Mouse (Mus musculus): ENCODE measurements around the gene Glrx3. TPM values are rescaled to one million over a fixed set of nuclear protein-coding genes. Genes with fewer than 3 reads are reported as not detected.

Gene Glrx3
- polyA plus RNA-seq, 1 experiment from 2014 or later = 270 TPM

DNA sequence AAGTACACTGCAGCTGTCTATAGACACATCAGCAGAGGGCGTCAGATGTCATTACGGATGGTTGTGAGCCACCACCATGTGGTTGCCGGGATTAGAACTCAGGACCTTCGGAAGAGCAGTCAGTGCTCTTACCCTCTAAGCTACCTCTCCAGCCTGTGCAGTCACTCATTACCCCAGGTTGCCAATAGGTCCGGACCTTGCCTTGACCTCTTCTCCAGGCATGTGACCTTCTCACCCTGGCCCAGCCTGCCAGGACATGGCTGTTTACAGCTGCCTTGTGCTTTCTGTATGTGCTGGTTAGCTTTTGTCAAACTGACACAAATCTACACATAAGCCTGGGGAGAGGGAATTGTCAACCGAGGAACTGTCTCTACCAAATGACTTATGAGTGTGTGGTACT, 43.4 kb downstream of the Glrx3 start:
- no peak overlapping the region for H3K4me3 ChIP-seq (ENCODE audit: low read depth, low read length)
- ATAC-seq (ENCODE audit: insufficient number of reproducible peaks, insufficient read depth, low FRiP score, low read depth) = no peak
- WGBS = 66% methylated on average over 6 of the region's 6 CpGs

GRCm38 (mm10) chr7:137483987-137484386, 46.6 kb downstream of the Glrx3 start:
- ATAC-seq (ENCODE audit: insufficient number of reproducible peaks, insufficient read depth, low FRiP score, low read depth) = no peak
- Histone ChIP-seq H3K27me3 (ENCODE audit: control insufficient read depth, insufficient read depth, low read length) (no peaks in the 10 kb centered on the region), H3K36me3 (ENCODE audit: control insufficient read depth, insufficient read depth, low read length) (no peaks in the 10 kb centered on the region), H3K9me3 (ENCODE audit: control insufficient read depth, low read depth, low read length) (no peaks in the 10 kb centered on the region), H3K27ac (ENCODE audit: low read length) (no peak overlapping the region), H3K9ac (replicated peaks; ENCODE audit: low read depth, low read length) (no peak overlapping the region), H3K4me1 (ENCODE audit: control insufficient read depth, insufficient read depth, low read length) (no peaks in the 10 kb centered on the region), H3K4me3 (ENCODE audit: low read depth, low read length) (no peak overlapping the region), H3K4me2 (replicated peaks; ENCODE audit: low read depth, low read length) (no peak overlapping the region)
- 83% methylated on average over 11 of the region's 11 CpGs for WGBS

More for the DNA sequence above, 43.4 kb downstream of the Glrx3 start:
- H3K27me3 ChIP-seq (ENCODE audit: control insufficient read depth, insufficient read depth, low read length) = 0 out of 2 replicates have a peak, but pooled peaks cover 2% of the 10 kb centered on the region
- H3K4me2 ChIP-seq (replicated peaks; ENCODE audit: low read depth, low read length) = no peak overlapping the region
- H3K9me3 ChIP-seq (ENCODE audit: control insufficient read depth, low read depth, low read length) = no peaks in the 10 kb centered on the region
- no peak overlapping the region for H3K9ac ChIP-seq (replicated peaks; ENCODE audit: low read depth, low read length)
- H3K36me3 ChIP-seq (ENCODE audit: control insufficient read depth, insufficient read depth, low read length) = no peaks in the 10 kb centered on the region
- H3K27ac ChIP-seq (ENCODE audit: low read length) = no peak overlapping the region
- H3K4me1 ChIP-seq (ENCODE audit: control insufficient read depth, insufficient read depth, low read length) = no peaks in the 10 kb centered on the region

DNA sequence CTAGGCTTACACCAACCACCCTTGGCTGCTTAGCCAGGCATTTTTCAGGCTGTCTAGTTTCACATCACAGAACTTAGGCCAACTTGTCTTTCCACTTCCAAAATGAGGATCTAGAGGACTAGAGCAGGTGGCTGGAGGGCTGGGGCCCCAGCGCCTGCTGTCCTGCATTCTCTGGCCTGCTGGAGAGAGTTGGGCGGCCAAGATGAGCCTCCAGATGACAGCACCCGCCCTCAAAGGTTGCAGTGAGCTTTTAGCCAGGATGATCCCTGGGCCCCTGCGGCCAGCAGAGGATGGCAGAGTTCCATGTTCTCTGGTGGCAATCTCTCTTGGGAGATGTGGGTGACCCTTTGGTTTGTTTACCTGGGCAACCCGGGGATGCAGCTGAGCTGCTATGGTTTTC, 51.0 kb downstream of the Glrx3 start:
- Histone ChIP-seq H3K4me3 (ENCODE audit: low read depth, low read length) (no peak overlapping the region), H3K27me3 (ENCODE audit: control insufficient read depth, insufficient read depth, low read length) (no peaks in the 10 kb centered on the region), H3K9me3 (ENCODE audit: control insufficient read depth, low read depth, low read length) (no peaks in the 10 kb centered on the region), H3K36me3 (ENCODE audit: control insufficient read depth, insufficient read depth, low read length) (no peaks in the 10 kb centered on the region), H3K4me2 (replicated peaks; ENCODE audit: low read depth, low read length) (no peak overlapping the region), H3K27ac (ENCODE audit: low read length) (no peak overlapping the region), H3K9ac (replicated peaks; ENCODE audit: low read depth, low read length) (no peak overlapping the region), H3K4me1 (ENCODE audit: control insufficient read depth, insufficient read depth, low read length) (no peaks in the 10 kb centered on the region)
- 62% methylated on average over 5 of the region's 5 CpGs for WGBS
- no peak for ATAC-seq (ENCODE audit: insufficient number of reproducible peaks, insufficient read depth, low FRiP score, low read depth)

GRCm38 (mm10) chr7:137490711-137491110, 53.3 kb downstream of the Glrx3 start:
- Histone ChIP-seq H3K4me2 (replicated peaks; ENCODE audit: low read depth, low read length) (no peak overlapping the region), H3K4me3 (ENCODE audit: low read depth, low read length) (no peak overlapping the region), H3K27ac (ENCODE audit: low read length) (no peak overlapping the region), H3K36me3 (ENCODE audit: control insufficient read depth, insufficient read depth, low read length) (no peaks in the 10 kb centered on the region), H3K9me3 (ENCODE audit: control insufficient read depth, low read depth, low read length) (no peaks in the 10 kb centered on the region), H3K27me3 (ENCODE audit: control insufficient read depth, insufficient read depth, low read length) (no peaks in the 10 kb centered on the region), H3K9ac (replicated peaks; ENCODE audit: low read depth, low read length) (no peak overlapping the region), H3K4me1 (ENCODE audit: control insufficient read depth, insufficient read depth, low read length) (no peaks in the 10 kb centered on the region)
- ATAC-seq (ENCODE audit: insufficient number of reproducible peaks, insufficient read depth, low FRiP score, low read depth) = no peak
- WGBS = 60% methylated on average over 4 of the region's 4 CpGs

- Histone ChIP-seq H3K27me3 (ENCODE audit: control insufficient read depth, insufficient read depth, low read length) (no peaks in the 10 kb centered on the region), H3K36me3 (ENCODE audit: control insufficient read depth, insufficient read depth, low read length) (no peaks in the 10 kb centered on the region), H3K9ac (replicated peaks; ENCODE audit: low read depth, low read length) (no peak overlapping the region), H3K4me3 (ENCODE audit: low read depth, low read length) (no peak overlapping the region), H3K9me3 (ENCODE audit: control insufficient read depth, low read depth, low read length) (no peaks in the 10 kb centered on the region), H3K4me2 (replicated peaks; ENCODE audit: low read depth, low read length) (no peak overlapping the region), H3K27ac (ENCODE audit: low read length) (no peak overlapping the region), H3K4me1 (ENCODE audit: control insufficient read depth, insufficient read depth, low read length) (no peaks in the 10 kb centered on the region)
- ATAC-seq (ENCODE audit: insufficient number of reproducible peaks, insufficient read depth, low FRiP score, low read depth) = no peak
- WGBS = 78% methylated on average over 8 of the region's 8 CpGs
These were observed 55.0 kb downstream of the Glrx3 start for GRCm38 (mm10) chr7:137492307-137492973.

- Histone ChIP-seq H3K4me1 (ENCODE audit: control insufficient read depth, insufficient read depth, low read length) (no peaks in the 10 kb centered on the region), H3K4me3 (ENCODE audit: low read depth, low read length) (no peak overlapping the region), H3K9me3 (ENCODE audit: control insufficient read depth, low read depth, low read length) (no peaks in the 10 kb centered on the region), H3K27me3 (ENCODE audit: control insufficient read depth, insufficient read depth, low read length) (no peaks in the 10 kb centered on the region), H3K9ac (replicated peaks; ENCODE audit: low read depth, low read length) (no peak overlapping the region), H3K4me2 (replicated peaks; ENCODE audit: low read depth, low read length) (no peak overlapping the region), H3K36me3 (ENCODE audit: control insufficient read depth, insufficient read depth, low read length) (no peaks in the 10 kb centered on the region), H3K27ac (ENCODE audit: low read length) (no peak overlapping the region)
- WGBS = 70% methylated on average over 4 of the region's 4 CpGs
- ATAC-seq (ENCODE audit: insufficient number of reproducible peaks, insufficient read depth, low FRiP score, low read depth) = no peak
These were observed 61.3 kb downstream of the Glrx3 start for GRCm38 (mm10) chr7:137498736-137499135.

GRCm38 (mm10) chr7:137517588-137517987, 80.2 kb downstream of the Glrx3 start:
- H3K4me1 ChIP-seq (ENCODE audit: control insufficient read depth, insufficient read depth, low read length) = no peaks in the 10 kb centered on the region
- no peak overlapping the region for H3K27ac ChIP-seq (ENCODE audit: low read length)
- H3K4me3 ChIP-seq (ENCODE audit: low read depth, low read length) = no peak overlapping the region
- H3K9ac ChIP-seq (replicated peaks; ENCODE audit: low read depth, low read length) = no peak overlapping the region
- no peak for ATAC-seq (ENCODE audit: insufficient number of reproducible peaks, insufficient read depth, low FRiP score, low read depth)
- H3K27me3 ChIP-seq (ENCODE audit: control insufficient read depth, insufficient read depth, low read length) = no peaks in the 10 kb centered on the region
- H3K9me3 ChIP-seq (ENCODE audit: control insufficient read depth, low read depth, low read length) = no peaks in the 10 kb centered on the region
- H3K4me2 ChIP-seq (replicated peaks; ENCODE audit: low read depth, low read length) = no peak overlapping the region
- H3K36me3 ChIP-seq (ENCODE audit: control insufficient read depth, insufficient read depth, low read length) = no peaks in the 10 kb centered on the region

- H3K27ac ChIP-seq (ENCODE audit: low read length) = no peak overlapping the region
- H3K36me3 ChIP-seq (ENCODE audit: control insufficient read depth, insufficient read depth, low read length) = no peaks in the 10 kb centered on the region
- WGBS = 23% methylated on average over 5 of the region's 5 CpGs
These were observed 80.7 kb downstream of the Glrx3 start for GRCm38 (mm10) chr7:137518028-137518576.

More at GRCm38 (mm10) chr7:137518028-137518576, 80.7 kb downstream of the Glrx3 start:
- Histone ChIP-seq H3K4me3 (ENCODE audit: low read depth, low read length) (no peak overlapping the region), H3K4me2 (replicated peaks; ENCODE audit: low read depth, low read length) (no peak overlapping the region), H3K27me3 (ENCODE audit: control insufficient read depth, insufficient read depth, low read length) (no peaks in the 10 kb centered on the region), H3K9ac (replicated peaks; ENCODE audit: low read depth, low read length) (no peak overlapping the region), H3K4me1 (ENCODE audit: control insufficient read depth, insufficient read depth, low read length) (no peaks in the 10 kb centered on the region), H3K9me3 (ENCODE audit: control insufficient read depth, low read depth, low read length) (no peaks in the 10 kb centered on the region)
- no peak for ATAC-seq (ENCODE audit: insufficient number of reproducible peaks, insufficient read depth, low FRiP score, low read depth)
